Mouse (Mus musculus) c-Kit-positive CD71-negative TER-119-negative erythroid progenitor cells, embryonic 14.5 days (primary cell): ENCODE measurements around the gene Acta1.

Experiments used
- DNase-seq: peaks from one replicate; pipeline ENCODE4 v3.0.0-alpha.2; 2013; ENCODE audit warnings: low read depth

The Acta1 gene

DNA sequence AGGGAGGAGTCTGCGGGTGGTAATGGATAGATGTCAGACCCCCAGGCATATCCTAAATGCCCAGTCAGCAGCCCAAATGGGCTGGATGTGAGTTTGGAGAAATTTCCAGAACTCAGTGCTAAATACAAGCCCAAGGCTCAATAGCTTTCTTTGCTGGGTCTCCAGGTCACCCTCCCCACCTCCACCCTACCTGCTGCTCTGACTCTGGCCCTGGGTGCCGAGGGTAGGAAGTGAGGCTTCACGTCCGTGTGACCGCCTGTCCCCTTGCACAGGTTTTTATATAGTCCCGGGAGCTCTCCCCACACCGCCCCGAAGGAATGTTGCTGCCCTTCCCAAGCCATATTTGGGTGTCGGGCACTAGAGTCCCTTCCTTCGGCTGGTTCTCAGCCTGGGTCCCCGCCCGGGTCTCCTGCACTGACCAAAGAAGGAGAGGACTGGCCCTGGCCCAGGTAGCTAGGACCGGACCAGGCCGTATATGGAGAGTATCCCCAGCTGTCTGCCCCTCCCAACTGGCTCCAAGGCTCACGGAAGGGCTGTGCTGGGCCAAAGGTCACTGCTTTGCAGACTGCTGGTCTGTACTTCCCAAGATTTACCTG is at the start of gene Acta1:
Gene Acta1 (minus strand): TSS at position 250 of the 596 bp plus-strand sequence.
- DNase-seq, result no peak

- DNase-seq, result no peak
These were observed 34.5 kb upstream of the Acta1 start for GRCm38 (mm10) chr8:123929026-123929425.

GRCm38 (mm10) chr8:123925671-123926070 is 31.1 kb upstream of the Acta1 start:
- no peak for DNase-seq

GRCm38 (mm10) chr8:123924719-123925118 is 30.2 kb upstream of the Acta1 start:
- peak; percentile 85 for DNase-seq

- DNase-seq, result no peak
These were observed 20.1 kb upstream of the Acta1 start for GRCm38 (mm10) chr8:123914635-123915034.

DNA sequence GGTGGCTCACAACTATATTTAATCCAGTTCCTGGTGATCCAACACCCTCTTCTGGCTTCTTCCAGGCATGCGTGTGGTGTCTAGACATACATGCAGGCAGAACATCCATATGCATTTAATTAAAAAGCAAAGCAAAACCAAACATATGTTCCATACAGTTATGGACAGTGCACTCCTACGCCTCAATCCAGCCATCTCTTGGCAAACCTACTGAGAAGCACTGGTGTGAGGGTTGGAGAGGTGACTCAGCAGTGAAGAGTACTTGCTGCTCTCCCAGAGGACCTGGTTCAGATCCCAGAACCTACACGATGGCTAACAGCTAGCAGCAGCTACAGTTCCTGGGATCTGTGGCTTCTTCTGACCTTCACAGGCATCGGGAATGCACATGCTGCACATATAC is 17.7 kb upstream of the Acta1 start:
- no peak for DNase-seq

DNA sequence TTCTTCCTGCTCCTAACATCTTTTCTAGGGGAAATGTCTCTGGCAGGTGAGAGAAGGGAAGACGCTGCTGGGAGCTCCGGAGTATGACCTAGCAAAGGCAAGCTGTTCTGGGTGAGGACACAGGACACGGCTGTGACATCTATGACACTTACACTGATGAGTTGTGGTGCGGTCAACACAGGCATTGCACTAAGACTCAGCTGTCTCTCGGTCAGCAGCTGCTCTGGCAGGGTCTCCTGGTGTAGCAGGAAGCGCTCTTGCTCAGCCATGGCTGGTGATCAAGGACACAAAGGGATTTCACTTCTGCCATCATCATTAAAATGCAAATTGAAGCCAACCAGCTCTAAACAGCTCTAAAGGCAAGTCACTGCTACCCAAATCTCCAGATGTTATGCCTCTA is 13.1 kb upstream of the Acta1 start:
- DNase-seq, result no peak

DNA sequence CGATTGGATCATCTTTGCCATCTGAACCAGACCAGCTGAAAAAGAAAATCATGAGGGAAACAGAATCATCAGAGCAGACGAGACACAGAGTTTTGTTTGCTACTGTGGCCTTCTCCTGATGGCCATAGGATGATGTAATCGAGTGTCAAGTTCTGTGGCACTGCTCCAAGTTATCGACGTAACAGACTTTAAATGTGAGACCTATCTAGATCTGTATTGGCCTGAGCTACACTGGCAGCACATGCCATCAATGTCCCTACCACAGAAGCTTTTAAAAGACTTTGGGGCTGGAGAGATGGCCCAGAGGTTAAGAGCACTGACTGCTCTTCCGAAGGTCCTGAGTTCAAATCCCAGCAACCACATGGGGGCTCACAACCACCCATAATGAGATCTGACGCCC is 8.1 kb upstream of the Acta1 start:
- DNase-seq, result no peak

- DNase-seq, result no peak
These were observed 4.8 kb upstream of the Acta1 start for GRCm38 (mm10) chr8:123899366-123899765.

DNA sequence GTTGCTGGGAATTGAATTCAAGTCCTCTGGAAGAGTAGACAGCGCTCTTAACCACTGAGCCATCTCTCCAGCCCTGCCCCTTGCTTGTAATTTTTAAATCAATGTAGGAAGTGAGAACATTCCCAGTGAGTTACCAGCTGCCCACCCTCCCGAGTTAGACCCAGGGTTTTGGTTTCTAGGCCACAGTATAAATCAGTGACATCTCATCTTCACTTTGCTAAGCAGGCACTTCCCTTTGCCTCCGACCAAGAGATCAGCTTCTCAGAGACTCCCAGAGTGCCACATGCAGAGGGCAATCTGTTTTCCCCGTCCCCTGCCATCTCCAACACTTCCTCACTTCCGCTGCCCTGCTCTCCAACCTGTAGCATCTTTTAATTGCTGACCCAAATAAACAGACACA is 4.0 kb upstream of the Acta1 start:
- no peak for DNase-seq

- DNase-seq, result no peak
These were observed 2.2 kb upstream of the Acta1 start for GRCm38 (mm10) chr8:123896774-123897173.

- DNase-seq, result no peak
These were observed 1.8 kb upstream of the Acta1 start for GRCm38 (mm10) chr8:123896366-123896761.

DNA sequence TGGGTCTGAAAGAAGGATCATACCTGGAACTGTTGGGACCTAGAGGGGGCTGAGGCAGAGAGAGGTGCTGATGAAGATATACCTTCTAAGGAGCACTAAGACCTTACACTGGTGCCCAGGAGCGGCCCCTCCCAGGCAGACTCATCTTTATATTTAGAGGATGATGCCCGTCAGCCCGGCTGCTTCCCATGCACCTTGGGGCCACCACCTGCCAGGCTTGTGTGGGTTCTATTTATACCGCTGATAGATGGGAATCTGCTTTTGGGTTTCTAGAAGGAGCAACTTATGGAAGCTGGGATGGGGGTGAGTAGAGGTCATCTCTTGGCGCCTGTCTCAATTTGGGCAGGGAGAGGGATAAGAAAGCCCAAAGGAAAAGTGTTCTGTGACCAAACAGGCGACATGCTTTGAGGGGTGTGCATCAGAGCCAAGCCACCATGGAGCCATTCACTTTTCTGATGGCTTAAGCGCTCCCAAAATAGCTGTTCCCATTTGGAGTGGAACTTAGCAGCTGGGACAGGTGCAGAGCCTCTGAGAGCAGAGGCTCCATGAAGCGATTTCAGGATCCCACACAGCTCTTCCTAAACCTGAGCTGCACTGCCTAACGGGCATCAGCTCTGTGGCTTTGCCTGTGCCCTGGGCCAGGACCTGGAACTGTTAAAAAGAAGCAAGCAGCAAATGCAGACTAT is 1.3 kb upstream of the Acta1 start:
- DNase-seq, result no peak

DNA sequence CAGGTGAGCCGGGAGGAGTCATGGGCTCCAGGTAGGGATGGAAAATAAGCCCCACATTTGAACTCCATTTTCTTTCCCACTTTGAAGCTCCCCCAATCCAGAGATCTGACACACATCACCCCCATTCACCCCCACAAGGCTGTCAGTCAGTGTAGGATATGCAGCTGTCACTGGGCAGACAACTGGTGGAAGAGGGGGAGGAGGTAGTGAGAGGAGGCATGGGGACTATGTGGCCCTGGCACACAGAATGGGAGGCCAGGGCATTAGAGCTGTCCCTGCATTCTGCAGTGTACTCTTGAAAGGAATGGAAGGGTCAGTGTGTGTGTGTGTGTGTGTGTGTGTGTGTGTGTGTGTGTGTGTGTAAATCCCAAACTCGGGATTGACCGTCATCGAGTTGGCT is 679 bp upstream of the Acta1 start:
- DNase-seq, result no peak

- DNase-seq, result no peak
These were observed 1.1 kb downstream of the Acta1 start for GRCm38 (mm10) chr8:123893413-123893812.

- DNase-seq, result no peak
These were observed 1.9 kb downstream of the Acta1 start for GRCm38 (mm10) chr8:123892586-123893155.

DNA sequence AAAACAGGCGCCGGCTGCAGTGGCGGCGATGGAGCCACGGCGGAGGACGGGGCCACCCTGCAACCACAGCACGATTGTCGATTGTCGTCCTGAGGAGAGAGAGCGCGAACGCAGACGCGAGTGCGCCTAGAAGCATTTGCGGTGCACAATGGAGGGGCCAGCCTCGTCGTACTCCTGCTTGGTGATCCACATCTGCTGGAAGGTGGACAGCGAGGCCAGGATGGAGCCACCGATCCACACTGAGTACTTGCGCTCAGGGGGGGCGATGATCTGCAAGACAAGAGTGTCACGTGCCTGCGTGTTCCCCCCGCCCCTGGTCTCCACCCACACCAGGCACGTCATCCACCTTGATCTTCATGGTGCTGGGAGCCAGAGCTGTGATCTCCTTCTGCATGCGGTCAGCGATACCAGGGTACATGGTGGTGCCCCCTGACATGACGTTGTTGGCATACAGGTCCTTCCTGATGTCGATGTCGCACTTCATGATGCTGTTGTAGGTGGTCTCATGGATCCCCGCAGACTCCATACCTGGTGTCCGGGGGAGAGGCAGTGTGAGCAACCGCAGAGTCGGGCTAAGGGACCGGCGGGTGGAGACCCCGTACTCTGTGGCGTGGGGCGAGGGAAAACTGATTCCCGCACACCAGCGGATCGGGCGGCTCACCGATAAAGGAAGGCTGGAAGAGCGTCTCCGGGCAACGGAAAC is 2.5 kb downstream of the Acta1 start:
- DNase-seq, result no peak

GRCm38 (mm10) chr8:123891271-123891670 is 3.3 kb downstream of the Acta1 start:
- DNase-seq, result peak; percentile 39

GRCm38 (mm10) chr8:123889797-123890196 is 4.8 kb downstream of the Acta1 start:
- DNase-seq, result no peak

GRCm38 (mm10) chr8:123887956-123888355 is 6.6 kb downstream of the Acta1 start:
- no peak for DNase-seq

- no peak for DNase-seq
These were observed 7.4 kb downstream of the Acta1 start for GRCm38 (mm10) chr8:123887163-123887562.

DNA sequence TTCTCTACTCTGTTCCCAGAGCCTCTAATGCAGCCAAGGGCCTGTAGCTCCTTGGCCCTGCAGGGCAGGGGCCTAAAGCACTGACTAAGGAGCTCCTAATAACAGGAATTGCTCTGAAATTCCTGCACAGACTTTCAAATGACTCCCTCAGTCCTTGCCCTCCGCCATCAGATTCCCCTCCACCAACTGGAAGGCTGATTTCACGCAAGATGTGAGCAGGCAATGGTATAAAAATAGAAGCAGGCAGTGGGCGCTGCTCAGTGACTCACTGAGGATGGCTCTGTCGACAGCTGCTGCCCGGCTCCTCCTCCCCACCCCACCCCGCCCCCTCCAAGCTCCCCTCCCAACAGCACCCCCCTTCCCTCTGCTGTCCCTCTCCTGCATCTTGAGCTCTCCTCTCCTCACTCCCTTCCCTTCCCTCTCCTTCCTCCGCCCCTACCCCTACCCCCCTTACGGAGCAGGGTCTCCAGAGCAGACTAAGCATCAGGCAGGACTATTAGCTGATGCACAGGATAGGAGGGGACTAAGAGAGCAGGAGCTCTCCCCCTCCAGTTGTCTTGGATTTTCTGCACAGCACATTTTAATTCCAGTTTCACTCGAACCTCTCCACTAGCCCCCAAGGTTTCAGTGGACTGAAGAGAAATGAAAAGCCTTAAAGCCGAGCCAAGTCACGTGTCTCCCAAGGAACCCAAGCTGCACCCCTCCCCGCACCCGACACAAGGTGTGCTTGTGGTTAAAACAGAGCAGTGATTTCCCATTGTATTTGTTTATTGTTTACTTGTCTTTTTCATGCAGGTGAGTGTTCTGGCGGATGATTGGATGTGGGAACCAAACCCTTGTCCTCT is 9.6 kb downstream of the Acta1 start:
- DNase-seq, result no peak
